Mouse (Mus musculus) heart, postnatal 36 days (tissue): ENCODE results near the gene Rpe65. TPM values are rescaled to one million over a fixed set of nuclear protein-coding genes. Genes with fewer than 3 reads are reported as not detected.

ENCODE experiments used
- DNase-seq, 2 experiments: peaks; one replicate each; pipeline ENCODE4 v3.0.0; 2021 to 2022
- intact Hi-C: fragments of 180-260 bp; cut with DNase I; formaldehyde crosslinking; loops from one replicate; pipeline ENCODE4 v1.15.1; 2025
- total RNA-seq, 2 experiments: library from RNA; stranded (reverse); gene quantifications; 2 replicates each; pipeline ENCODE4 v1.2.3; 2021

Rpe65 gene
- not detected for total RNA-seq

GRCm38 (mm10) chr3:159598875-159599274, at the start of gene Rpe65:
TSS of gene Rpe65 (plus strand) at chr3:159599175.
- no peak for DNase-seq

GRCm38 (mm10) chr3:159550224-159550623, 48.8 kb upstream of the Rpe65 start:
- DNase-seq = no peak
- intact Hi-C loops = no loop called here

More at GRCm38 (mm10) chr3:159598875-159599274, at the start of gene Rpe65:
- intact Hi-C loops = no loop called here

DNA sequence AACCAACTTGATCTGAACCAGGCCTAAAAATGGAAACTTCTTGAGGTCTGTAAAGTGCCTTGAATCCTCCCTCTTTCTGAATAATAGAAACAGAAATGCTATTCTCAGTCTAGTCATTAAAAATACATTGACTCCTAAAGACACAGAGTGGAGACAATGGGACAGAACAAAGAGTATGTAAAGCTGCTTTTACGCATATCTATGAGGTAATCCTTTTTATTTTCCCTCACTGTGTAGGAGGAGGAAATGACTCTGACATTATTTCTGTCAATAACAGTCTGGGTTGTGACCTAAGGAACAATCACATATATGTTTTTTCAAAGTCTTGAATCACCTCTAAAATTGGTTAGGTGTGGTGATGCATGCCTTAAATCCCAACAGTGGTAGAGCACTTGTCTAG, 16.0 kb downstream of the Rpe65 start:
- no peak for DNase-seq
- intact Hi-C loops = no loop called here

DNA sequence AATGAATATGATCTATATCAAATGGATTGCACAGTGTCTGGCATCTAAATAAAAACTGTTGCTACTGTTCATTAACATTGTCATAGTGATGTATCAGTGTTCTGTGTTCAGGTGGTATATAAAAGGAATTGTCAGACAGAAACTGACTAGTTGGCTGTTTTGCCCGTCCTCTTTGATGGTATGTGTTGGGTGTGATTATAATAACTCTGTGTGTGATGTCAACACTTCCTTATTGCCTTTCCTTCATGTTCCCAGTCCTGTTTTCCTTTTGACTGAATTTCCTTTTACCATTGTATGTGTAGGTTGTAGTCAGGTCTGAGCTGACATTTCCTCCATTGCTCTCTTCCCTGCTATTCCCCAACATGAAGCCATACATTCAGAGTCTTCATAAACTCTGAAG, 22.1 kb downstream of the Rpe65 start:
- DNase-seq = no peak
- intact Hi-C loops = no loop called here

- intact Hi-C loops = no loop called here
- no peak for DNase-seq
Measured at GRCm38 (mm10) chr3:159624010-159624409, 25.0 kb downstream of the Rpe65 start.

- no peak for DNase-seq
- intact Hi-C loops = no loop called here
Measured at GRCm38 (mm10) chr3:159660741-159661140, 61.8 kb downstream of the Rpe65 start.

- no peak for DNase-seq
- intact Hi-C loops = no loop called here
Measured at GRCm38 (mm10) chr3:159663333-159663732, 64.4 kb downstream of the Rpe65 start.

Other genes starting within 250 kb of the Rpe65 start
- gene Depdc1a, start 103.7 kb upstream of the Rpe65 start, total RNA-seq = under 1 TPM; 0.28 to 0.30 TPM
- 10 to 100 TPM; 44.2 to 46.0 TPM for gene Wls, start 240.5 kb downstream of the Rpe65 start, total RNA-seq